Mouse (Mus musculus) lung, postnatal 0 days (tissue): ENCODE measurements around the gene Pts. TPM values are rescaled to one million over a fixed set of nuclear protein-coding genes. Genes with fewer than 3 reads are reported as not detected.
A peak's percentile ranks its signal among the peaks of the same experiment; 100 is the strongest.

ENCODE experiments used
- ATAC-seq: fragments of 200-750 bp; cut with Nextera tagmentation; 2 replicates; pipeline ENCODE4 v1.8.0; 2017; ENCODE audit warnings: moderate library complexity
- DNase-seq: peaks from one replicate; pipeline ENCODE4 v3.0.0-alpha.2; 2016; ENCODE audit warnings: low spot score
- H3K27ac ChIP-seq: fragments of 300-500 bp; sonication (generic); 2 replicates; pipeline ENCODE4 v1.5.1; 2014; ENCODE audit warnings: antibody characterized with exemption, mild to moderate bottlenecking, low read length, mixed read lengths
- H3K27me3 ChIP-seq: fragments of 300-500 bp; sonication (generic); replicated peaks from 2 replicates; pipeline ENCODE4 v1.6.1; 2014; ENCODE audit warnings: low read length, mixed read lengths; ENCODE audit not compliant: insufficient read depth
- H3K36me3 ChIP-seq: fragments of 300-500 bp; sonication (generic); 2 replicates; pipeline ENCODE4 v1.6.1; 2014; ENCODE audit warnings: low read length, mixed read lengths; ENCODE audit not compliant: insufficient read depth
- H3K4me1 ChIP-seq: fragments of 300-500 bp; sonication (generic); 2 replicates; pipeline ENCODE4 v1.6.1; 2014; ENCODE audit warnings: antibody characterized with exemption, low read depth, low read length, mixed read lengths; ENCODE audit not compliant: insufficient read depth
- H3K4me2 ChIP-seq: fragments of 300-500 bp; sonication (generic); replicated peaks from 2 replicates; pipeline ENCODE4 v1.6.1; 2014; ENCODE audit warnings: low read depth, mild to moderate bottlenecking, low read length, moderate library complexity, mixed read lengths
- H3K4me3 ChIP-seq: fragments of 300-500 bp; sonication (generic); 2 replicates; pipeline ENCODE4 v1.5.1; 2014; ENCODE audit warnings: low read depth, low read length
- H3K9ac ChIP-seq: fragments of 300-500 bp; sonication (generic); replicated peaks from 2 replicates; pipeline ENCODE4 v1.6.1; 2014; ENCODE audit warnings: low read depth, mild to moderate bottlenecking
- H3K9me3 ChIP-seq: fragments of 300-500 bp; sonication (generic); 2 replicates; pipeline ENCODE4 v1.6.1; 2016; ENCODE audit warnings: low read length, mixed read lengths
- CTCF ChIP-seq: IDR thresholded peaks from 2 replicates; pipeline ENCODE4 v1.5.1; 2016; ENCODE audit warnings: antibody characterized with exemption, mild to moderate bottlenecking
- EP300 ChIP-seq: IDR thresholded peaks from 2 replicates; pipeline ENCODE4 v1.6.1; 2016; ENCODE audit warnings: antibody characterized with exemption, mild to moderate bottlenecking, control low read depth
- WGBS: fragments of 180-500 bp; shearing (Covaris S2); extraction: QIAGEN DNeasy Blood & Tissue Kit; methylation state at CpG from one replicate; pipeline ENCODE4 v1.1.7; 2014; 5-methylcytosine and 5-hydroxymethylcytosine counted together
- polyA plus RNA-seq: library from polyadenylated mRNA; unstranded; fragments of >200 nt; fragmentation: Nextera tagmentation; extraction: Ambion mirVana; gene quantifications from 2 replicates; pipeline ENCODE4 v1.2.1, GENCODE M21; 2015

Gene Pts
- polyA plus RNA-seq, 1 experiment from 2014 or later, result 76.0 TPM

GRCm38 (mm10) chr9:50475745-50476144, 52.8 kb downstream of the Pts start:
- H3K9ac ChIP-seq, result no peak overlapping the region
- no peak for TF ChIP-seq EP300
- no peak for TF ChIP-seq CTCF
- ATAC-seq, result no peak
- no peaks in the 10 kb centered on the region for H3K36me3 ChIP-seq
- no peaks in the 10 kb centered on the region for H3K9me3 ChIP-seq
- H3K4me2 ChIP-seq, result 0 out of 2 replicates have a peak overlapping the region, but pooled peaks have one; percentile 8
- peaks cover 5% of the 10 kb centered on the region; the same call in 1 of the 2 replicates for H3K4me1 ChIP-seq
- no peaks in the 10 kb centered on the region for H3K27me3 ChIP-seq
- no peak overlapping the region for H3K27ac ChIP-seq
- WGBS, result 59% methylated on average over 8 of the region's 8 CpGs
- DNase-seq, result no peak
- no peak overlapping the region for H3K4me3 ChIP-seq

- Histone ChIP-seq H3K27me3 (no peaks in the 10 kb centered on the region), H3K4me2 (no peak overlapping the region), H3K27ac (no peak overlapping the region), H3K4me3 (no peak overlapping the region), H3K9me3 (no peaks in the 10 kb centered on the region), H3K9ac (no peak overlapping the region), H3K36me3 (no peaks in the 10 kb centered on the region), H3K4me1 (peaks cover 7% of the 10 kb centered on the region; the same call in 1 of the 2 replicates)
- 68% methylated on average over 7 of the region's 7 CpGs for WGBS
- no peak for ATAC-seq
- no peak for TF ChIP-seq EP300
- no peak for TF ChIP-seq CTCF
- DNase-seq, result no peak
Measured at GRCm38 (mm10) chr9:50475318-50475717, 53.2 kb downstream of the Pts start.

Other genes with a start within 250 kb of the Pts start
- gene Rpl10-ps3, start 183.8 kb downstream of the Pts start, polyA plus RNA-seq, result 206 and 214 TPM in 2 replicates
- gene Plet1, start 34.2 kb downstream of the Pts start, polyA plus RNA-seq, result 53.8 and 60.8 TPM in 2 replicates
- gene Il18, start 26.1 kb upstream of the Pts start, polyA plus RNA-seq, result 26.8 and 29.3 TPM in 2 replicates
- 0.19 and 0.39 TPM in 2 replicates for gene Bco2, start 26.5 kb upstream of the Pts start, polyA plus RNA-seq
- not detected in 2 replicates for gene Tex12, start 32.6 kb upstream of the Pts start, polyA plus RNA-seq
- 235 and 252 TPM in 2 replicates for gene Sdhd, start 75.1 kb upstream of the Pts start, polyA plus RNA-seq
- 185 and 189 TPM in 2 replicates for gene Timm8b, start 75.2 kb upstream of the Pts start, polyA plus RNA-seq
- gene Pih1d2, start 88.6 kb upstream of the Pts start, polyA plus RNA-seq, result 14.5 and 16.6 TPM in 2 replicates
- gene Nkapd1, start 88.7 kb upstream of the Pts start, polyA plus RNA-seq, result 25.2 and 26.5 TPM in 2 replicates
- gene Dlat, start 131.1 kb upstream of the Pts start, polyA plus RNA-seq, result 27.2 and 30.0 TPM in 2 replicates
- 5.4 and 7.5 TPM in 2 replicates for gene Dixdc1, start 210.8 kb upstream of the Pts start, polyA plus RNA-seq
- 28.5 and 29.8 TPM in 2 replicates for gene 2310030G06Rik, start 217.8 kb upstream of the Pts start, polyA plus RNA-seq
- 442 and 571 TPM in 2 replicates for gene Cryab, start 222.6 kb upstream of the Pts start, polyA plus RNA-seq
- 30.8 and 32.4 TPM in 2 replicates for gene Hspb2, start 223.6 kb upstream of the Pts start, polyA plus RNA-seq
- 10.2 and 12.1 TPM in 2 replicates for gene Fdxacb1, start 239.5 kb upstream of the Pts start, polyA plus RNA-seq
- 17.9 and 19.0 TPM in 2 replicates for gene Alg9, start 246.3 kb upstream of the Pts start, polyA plus RNA-seq
- gene 1110032A03Rik, start 246.8 kb upstream of the Pts start, polyA plus RNA-seq, result 72.3 and 79.8 TPM in 2 replicates